Mouse (Mus musculus): Measurements from ENCODE around the gene 4933434E20Rik. TPM values are rescaled to one million over a fixed set of nuclear protein-coding genes. Genes with fewer than 3 reads are reported as not detected.
A peak's percentile ranks its signal among the peaks of the same experiment; 100 is the strongest.

Gene 4933434E20Rik
- 72.5 and 74.7 TPM in 2 replicates for polyA plus RNA-seq (2012; rRNA removed)

DNA sequence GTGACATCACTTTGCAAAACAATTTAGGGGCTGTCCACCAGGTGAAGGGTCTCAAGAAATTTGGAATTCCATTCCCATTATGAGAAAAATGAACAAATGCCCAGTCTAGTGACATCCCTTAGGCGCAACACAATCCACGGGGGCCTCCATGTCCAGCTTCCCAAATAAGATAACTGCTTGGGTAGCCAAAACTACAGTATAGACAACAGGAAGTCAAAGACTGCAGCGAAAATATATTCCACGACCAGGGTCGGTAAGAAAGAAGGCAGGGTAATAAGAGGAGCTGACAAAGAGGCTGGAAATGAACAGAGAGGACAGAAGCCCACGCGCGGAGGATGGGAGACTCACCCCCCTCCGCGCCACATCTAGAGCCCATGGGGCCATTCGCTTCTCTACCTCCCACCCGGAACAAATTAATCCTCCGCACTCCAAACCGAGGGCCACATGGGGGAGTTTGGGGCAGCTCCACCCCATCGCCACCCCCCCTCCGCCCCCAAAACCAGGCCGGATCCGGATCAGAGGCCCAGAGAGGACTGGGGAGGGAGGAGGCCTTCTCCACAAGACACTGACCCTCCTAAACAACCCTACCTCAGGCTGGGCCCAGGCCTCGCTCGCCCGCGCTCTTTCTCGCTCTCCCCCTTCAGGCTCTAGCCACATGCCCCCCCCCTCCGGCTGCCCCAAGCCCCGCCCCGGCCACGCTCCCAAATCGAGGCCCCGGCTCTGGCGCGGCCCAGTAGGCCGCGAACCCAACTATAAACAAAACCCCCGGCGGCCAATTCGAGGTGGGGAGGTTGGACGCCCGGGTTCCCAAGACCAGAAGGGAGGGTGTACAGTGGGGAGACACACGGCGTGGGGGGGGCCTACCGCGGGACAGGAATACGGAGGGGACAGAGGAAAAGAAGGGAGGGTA is at the start of gene 4933434E20Rik:
Gene 4933434E20Rik, plus strand, starts transcription at position 196 of the 910 bp plus-strand sequence.
- no peak for DNase-seq (ENCODE audit: low read depth)

DNA sequence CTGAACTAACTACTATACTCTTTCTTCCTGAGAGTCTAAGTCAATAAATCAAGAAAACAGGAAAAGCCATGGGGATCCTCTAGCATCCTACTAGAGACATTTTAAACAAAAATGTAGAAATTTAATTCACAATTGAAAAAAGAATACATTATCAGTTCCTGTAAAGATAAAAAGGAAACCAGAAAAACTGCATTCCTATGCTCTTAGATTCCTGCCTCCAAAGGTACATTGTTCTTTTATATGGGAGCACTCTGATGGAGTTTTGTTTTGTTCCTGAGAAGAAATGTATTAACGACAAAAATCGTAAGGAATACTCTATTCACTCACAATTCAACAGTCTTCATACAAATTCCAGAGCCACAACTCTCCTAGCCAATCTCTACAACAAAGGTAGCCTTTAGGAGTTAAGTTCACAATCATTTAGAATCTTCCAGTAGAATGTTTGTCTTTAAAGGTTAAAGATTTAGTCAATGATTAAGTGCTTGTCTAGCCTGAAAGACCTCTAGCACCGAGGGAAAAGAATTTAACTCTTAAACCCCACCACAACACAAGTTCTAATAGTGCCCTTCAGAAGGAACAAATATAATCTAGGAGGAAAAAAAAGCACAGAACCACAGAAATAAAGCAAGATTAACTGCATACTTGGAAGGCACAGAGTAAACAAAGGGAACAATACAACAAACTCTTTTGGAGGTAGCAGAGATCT is 47.2 kb upstream of the 4933434E20Rik start:
- DNase-seq (ENCODE audit: low read depth), result no peak

DNA sequence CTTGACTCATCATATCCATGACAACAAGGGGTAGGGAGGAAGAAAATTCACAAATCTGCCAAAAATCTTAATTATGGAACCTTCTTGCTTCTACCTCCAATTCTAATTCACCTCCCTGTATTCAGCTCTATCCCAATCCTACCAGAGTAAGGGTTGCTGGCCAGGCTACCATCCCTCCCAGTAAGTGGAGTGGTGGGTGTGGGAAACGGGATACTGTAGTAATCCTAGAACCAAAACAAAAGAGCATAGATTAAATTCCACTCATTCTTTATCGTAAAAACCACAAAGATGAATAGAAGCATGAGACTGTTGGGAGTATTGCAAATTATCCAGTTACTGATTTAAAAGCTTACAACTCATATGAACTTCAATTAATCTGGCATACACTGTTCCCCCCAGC is 41.1 kb upstream of the 4933434E20Rik start:
- no peak for DNase-seq (ENCODE audit: low read depth)

DNA sequence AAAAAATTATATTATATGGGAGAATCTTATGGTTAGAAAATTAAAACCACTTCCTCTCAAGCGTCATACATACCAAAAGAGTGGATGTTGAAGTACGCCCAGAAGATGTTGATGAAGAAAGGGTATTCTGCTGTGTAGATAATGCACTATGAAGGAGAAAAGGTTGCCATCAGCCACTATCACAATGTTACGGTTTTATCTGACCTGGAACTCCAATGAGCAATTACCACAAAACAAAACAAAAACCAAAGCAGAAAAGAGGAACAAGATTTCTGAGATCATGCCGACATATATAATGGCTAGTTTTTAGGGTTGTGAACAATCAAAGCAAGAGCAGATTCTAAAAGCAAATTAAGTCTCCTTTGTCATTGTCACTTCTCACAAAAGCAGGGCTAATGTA is 34.8 kb upstream of the 4933434E20Rik start:
- no peak for DNase-seq (ENCODE audit: low read depth)

DNA sequence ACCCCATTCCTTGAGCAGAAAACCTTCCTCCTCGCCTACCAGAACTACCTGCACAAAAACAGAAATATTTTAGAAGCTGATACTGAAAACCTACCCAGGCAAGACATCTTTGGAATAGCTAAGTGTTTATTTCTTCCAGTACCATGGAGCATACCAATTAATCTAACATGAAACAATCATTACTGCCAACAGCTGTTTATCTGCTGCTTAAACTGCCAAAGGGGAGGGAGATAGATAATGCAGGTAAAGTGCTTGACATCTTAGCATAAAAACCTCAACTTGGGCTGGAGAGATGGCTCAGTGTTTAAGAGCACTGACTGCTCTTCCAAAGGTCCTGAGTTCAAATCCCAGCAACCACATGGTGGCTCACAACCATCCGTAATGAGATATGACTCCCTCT is 16.8 kb upstream of the 4933434E20Rik start:
- DNase-seq (ENCODE audit: low read depth), result no peak

DNA sequence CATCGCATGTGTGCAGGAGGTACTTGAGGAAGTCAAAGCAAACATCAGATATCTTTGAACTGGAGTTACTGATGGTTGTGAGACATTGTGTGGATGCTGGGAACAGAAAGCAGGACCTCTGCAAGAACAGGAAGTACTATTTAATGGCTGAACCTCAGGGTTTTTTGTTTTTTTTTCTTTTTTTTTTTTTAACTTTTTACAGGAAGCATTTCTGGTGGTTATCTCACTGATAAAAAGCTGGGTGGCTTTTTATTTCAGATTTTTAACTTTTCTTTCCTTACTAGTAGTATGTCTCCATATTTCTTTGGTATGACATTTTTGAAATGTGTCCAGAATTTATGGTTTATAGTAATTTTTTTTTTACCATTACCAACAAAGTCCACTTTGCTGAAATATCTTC is 15.2 kb upstream of the 4933434E20Rik start:
- DNase-seq (ENCODE audit: low read depth), result no peak

DNA sequence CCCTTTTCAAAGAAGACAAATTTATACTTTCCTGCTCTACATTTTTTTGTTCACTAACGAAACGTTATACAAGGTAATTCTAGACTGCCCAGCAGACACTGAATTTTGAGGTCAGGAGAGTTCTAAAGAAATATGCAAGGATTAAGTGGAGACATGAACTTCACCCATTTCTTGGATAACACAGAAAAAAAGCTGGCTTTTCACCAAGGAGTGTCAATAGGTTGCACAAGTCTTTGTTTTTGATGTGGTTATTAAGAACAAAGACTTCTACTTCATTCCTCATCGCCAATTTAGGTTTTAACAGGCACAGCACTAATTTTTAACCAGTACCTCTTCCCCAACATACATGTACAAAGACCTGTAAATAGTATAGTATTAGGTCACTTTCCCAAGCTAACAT is 1.7 kb upstream of the 4933434E20Rik start:
- no peak for DNase-seq (ENCODE audit: low read depth)

DNA sequence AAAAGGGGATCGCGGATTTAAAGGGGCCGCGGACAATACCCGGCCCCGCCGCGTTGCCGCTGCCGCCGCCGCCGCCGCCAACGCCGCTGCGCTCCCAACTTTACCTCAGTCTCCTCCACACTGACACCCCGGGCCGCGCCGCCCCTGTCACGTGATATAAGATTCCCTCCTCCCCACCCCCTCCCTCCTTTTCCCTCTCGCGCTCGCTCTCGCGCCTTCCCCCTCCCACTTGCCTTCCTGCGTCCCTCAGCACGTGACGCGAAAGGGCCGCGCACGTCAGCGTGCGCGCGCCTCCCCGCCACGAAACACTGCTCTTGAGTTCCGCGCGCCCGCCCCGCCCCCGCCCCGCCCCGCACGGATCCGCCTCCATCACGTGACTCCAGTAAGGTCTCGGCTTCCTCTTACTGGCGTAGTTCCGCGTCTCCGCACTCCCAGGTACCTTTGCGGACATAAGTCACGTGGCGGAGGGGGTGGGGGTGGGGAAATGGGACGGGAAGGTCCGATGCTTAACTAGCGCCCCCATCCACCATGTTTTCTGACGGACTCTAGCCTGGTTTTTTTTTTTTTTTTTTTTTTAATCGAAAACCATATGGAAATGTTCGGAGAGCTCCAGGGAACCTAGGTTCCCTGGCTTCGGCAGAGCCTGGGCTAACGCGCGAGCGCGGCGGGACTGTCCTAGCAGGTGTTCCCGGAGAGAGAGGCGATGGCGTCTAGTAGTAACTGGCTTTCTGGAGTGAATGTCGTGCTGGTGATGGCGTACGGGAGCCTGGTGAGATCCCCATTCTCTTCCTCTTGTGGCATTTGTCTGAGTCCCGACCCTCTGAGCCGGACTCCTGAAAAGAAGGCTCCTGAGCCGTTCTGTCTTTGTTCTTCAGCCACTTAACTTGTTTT is 1.2 kb downstream of the 4933434E20Rik start, which contains the start of gene Ubap2l:
Gene Ubap2l, minus strand, starts transcription at position 278 of the 891 bp plus-strand sequence.
- DNase-seq (ENCODE audit: low read depth), result peak; percentile 72

DNA sequence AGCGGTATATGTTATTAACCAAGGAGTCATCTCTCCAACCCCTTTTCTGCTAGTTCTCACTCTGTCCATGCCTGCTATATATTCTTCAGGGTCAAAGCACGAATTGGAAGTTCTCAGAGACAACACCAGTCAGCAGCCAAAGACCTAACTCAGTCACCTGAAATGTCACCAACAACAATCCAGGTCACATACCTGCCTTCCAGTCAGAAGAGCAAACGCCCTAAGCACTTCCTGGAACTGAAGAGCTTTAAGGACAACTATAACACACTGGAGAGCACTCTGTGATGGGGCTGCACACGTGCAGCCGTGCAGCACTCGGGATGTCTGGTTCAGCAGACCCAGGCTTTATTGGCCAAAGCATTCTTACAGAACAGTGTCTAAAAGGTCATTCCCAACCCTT is 10.1 kb downstream of the 4933434E20Rik start:
- no peak for DNase-seq (ENCODE audit: low read depth)

DNA sequence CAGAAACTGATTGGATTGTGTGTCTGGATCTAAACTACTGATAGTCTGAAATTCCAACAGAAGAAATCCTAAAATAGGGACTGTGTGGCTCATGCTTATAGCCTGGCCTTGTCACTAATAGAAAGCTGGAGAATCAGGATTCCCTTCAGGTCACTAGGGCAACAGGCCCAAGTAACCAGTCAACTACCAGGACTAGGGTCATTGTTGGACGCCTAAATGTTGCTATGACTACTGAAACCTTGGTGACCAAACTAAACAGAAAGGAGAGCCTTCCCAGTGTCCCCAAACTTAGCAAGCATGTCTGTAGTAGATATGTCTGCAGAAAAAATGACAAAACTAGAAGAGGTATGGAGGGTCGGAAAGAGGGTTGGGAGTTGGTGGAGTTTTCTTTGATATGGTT is 11.1 kb downstream of the 4933434E20Rik start:
- no peak for DNase-seq (ENCODE audit: low read depth)

DNA sequence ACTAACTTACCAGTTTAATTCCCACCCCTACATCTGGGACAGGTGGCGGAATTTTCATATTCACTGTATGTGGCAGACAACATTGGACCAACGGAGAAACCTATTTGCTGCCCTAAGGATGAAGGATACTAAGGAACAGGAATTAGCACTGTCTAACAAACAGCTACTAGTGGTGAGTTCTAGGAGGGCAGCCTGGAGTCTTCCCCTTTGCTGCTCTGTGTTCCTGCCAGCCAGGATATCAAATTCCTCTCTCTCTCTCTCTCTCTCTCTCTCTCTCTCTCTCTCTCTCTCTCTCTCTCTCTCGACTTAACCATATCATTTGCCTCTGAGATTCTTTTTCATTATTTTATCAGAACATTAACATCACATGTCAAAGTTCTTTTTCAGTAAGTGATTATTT is 12.9 kb downstream of the 4933434E20Rik start:
- no peak for DNase-seq (ENCODE audit: low read depth)

DNA sequence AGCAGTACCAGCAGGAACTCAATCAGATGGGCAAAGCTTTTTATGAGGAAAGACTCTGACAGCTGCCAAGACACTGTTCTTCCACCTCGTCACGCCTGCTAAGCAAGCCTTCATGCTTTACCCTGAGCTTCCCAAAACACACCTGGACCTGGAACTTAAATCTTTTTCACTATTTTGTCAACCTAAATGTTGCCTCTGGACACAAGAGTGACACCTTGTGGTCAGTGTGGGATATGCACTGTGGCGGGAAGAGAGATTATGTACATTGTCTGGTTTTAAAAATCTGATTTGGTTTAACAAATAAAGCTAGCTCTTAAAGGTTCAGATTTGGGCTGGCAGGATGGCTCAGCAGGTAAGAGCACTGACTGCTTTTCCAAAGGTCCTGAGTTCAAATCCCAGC is 14.1 kb downstream of the 4933434E20Rik start:
- no peak for DNase-seq (ENCODE audit: low read depth)

DNA sequence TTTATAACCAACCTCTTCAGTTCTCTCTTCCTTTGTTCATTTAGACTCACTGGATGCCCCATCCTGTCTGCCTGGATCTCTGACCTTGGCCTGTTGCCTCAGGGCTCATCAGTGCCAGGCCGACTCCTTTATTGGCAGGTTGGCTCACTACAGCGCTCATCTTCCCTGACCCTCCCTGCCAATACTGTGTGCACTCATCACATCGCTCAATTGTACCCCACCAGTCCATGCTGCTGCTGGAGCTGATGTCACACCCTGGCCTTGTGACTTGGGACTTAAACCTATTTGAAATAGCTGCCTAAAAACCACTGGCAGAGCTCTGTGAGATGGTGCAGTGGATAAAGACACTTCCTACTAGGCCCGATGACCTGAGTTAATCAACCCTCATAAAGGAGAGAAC is 16.4 kb downstream of the 4933434E20Rik start:
- DNase-seq (ENCODE audit: low read depth), result no peak

DNA sequence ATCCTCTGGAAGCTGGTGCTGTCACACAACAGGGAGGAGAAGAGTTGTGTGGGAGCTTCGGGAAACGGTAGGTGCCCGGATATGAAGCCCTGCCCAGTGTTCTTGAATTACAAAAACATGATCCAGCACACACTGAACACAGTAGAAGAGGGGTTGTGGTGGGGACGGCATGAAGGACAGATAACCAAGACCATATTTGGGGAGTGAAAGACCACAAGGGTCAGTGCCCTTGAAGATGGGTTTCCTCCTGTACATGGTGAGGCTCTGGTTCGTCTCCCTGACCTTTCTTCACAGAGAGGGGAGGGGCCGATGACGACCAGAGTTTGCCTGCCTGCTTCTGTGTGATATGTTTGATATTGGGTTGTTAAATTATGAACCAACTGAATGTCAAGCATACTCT is 18.3 kb downstream of the 4933434E20Rik start:
- no peak for DNase-seq (ENCODE audit: low read depth)

DNA sequence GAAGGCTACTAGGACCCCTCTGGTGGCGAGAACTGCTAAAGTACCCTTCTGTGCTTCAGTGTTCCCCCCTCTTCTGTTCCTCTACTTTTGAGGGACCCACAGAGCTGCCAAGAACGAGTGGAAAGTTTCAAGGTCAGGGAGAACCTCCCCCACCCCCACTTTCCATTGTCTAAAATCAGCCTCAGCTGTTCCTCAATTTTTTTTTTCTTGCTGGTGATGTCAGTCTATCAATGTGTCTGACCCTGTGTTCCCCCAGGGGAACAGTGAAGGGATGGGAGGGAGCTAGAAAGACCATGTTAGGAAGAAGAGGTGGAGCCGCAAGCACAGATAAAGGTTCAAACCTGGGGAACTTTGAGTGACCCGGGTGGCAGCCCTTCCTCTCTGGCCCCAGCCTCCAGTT is 20.9 kb downstream of the 4933434E20Rik start, which contains the start of gene Tpm3:
Gene Tpm3, plus strand, starts transcription at position 356 of the 400 bp plus-strand sequence.
- DNase-seq (ENCODE audit: low read depth), result no peak

DNA sequence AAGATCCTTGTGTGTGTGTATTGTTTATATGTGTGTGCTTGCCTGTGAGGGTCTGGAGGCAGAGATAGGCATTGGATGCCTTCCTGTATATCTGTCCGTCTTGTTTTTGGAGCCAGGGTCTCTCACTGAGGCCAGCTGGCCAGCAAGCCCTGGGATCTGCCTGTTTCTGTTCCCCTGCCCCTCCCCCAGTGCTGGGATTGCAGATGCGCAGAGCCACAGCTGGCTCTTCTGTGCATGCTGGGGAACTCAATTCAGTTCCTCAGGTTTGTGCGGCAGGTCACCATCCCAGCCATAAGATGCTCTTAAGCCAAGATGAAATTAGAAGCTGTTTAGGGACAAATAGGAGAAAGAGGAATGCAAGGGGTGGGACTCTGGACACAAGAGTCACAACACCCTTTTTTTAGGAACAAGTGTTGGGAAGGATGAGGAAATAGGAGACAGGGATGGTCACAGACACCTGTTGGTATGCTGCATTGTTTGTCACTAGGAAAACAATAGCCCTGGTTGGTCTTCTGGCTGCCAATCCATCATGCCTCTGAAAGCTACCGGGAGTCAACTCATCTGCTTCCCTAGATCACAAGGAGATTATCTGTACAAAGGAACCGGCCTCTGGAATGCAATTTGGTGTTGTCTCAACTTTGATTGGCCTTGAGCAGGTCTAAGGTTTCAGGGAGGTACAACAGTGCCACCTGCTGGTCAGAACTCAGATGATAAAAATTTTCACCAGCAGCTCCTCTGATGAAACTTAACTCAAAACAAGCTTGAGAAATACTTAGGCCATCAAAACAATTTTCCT is 25.7 kb downstream of the 4933434E20Rik start:
- no peak for DNase-seq (ENCODE audit: low read depth)

DNA sequence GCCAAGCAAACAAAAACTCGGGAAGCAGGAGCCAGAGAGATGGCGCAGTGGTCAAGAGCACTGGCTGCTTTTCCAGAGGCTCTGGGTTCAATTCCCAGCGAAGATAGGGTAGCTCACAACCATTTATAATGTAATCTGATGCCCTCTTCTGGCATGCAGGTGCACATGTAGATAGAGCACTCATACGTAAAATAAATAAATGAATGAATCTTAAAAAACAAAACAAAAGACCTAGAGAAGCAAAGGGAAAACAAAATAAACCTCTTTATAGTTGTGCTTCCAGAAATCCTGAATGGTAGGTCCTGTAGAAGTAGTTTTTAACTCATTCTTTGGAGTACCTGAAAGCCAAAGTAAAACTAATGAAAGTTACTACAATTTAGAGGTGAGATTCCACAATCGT is 26.8 kb downstream of the 4933434E20Rik start:
- no peak for DNase-seq (ENCODE audit: low read depth)

DNA sequence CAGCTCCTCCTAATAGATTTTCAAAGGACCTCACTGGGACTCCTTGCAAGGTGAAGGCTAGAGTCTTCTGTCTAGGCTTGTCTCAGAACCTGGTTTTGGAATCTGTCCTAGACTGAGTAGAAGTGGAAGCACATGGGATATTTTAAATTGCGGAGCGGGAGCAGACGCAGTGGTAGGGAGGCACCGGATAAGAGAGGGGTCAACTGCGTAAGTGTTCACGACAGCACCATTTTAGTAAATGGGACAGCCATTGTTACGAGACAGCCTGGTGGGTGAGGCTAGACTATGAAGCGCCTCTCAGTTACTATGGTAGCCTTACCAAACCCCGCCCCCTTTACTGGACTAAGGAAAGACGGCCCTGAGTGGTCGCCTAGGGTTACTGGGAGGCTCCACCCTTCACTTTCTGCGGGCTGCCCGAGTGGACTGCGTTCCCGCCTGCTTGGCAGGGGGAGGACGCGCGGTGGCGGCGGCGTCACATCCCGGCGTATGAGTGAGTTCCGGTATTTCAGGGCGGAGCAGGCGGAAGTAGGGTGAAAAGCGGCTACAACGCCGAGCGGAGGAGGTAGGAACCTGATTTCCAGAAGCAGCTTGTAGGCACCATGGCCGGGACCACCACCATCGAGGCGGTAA is 27.8 kb downstream of the 4933434E20Rik start:
- DNase-seq (ENCODE audit: low read depth), result peak; percentile 65

DNA sequence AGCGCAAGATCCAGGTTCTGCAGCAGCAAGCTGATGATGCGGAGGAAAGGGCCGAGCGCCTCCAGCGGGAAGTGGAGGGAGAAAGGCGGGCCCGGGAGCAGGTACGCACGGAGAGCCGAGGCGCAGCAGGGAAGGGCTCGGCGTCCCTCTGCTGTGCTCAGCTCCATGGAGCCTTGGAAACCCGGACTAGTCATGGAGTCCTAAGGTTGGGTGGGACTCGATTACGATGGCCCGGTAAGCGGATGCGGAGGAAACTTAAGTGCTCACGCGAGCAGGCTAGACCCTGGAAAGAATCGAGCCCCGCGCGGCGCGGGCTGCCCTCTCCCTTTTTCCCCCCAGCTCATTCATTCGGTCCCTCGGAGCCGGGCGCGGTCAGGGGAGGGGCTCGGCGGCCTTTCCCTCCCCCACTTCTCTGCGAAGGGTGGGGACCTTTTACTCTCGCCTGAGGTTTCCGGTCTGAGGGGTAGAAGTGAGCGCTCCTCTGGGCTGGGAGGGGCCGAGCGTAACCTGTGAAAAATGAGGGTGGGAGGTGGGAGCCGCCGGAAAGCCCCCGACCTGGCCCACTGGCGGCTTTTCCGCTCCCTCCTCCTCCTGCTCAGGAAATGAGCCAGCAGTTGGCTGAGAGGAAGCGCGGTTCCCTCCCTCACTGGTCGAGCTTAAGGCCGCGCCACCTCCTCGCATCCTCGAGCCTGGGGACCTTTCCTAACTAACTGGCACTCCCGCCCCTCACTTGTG is 28.5 kb downstream of the 4933434E20Rik start:
- DNase-seq (ENCODE audit: low read depth), result no peak

DNA sequence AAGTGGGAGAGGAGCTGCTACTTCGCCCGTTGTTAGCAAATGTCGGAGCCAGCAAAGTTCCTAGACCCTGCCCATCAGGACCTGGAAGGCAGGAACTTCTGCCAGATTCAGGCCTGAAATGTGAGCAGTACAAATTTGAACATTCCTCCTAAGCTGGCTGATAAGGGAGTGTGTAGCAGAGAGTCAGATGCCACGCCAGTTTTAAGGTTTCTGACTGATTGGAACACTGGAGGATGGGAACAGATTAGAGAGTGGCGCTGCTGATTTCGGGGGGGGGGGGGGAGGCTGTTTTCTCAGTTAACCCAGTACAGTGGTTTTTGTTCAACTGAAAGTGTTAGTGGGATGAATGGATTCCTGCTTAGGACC is 29.0 kb downstream of the 4933434E20Rik start:
- no peak for DNase-seq (ENCODE audit: low read depth)

Measured in gonadal fat pad, adult 2 months (tissue).